Mouse (Mus musculus) layer of hippocampus, adult 8-10 months (tissue): ENCODE measurements at regions not wholly inside any gene's neighbourhood (a gene's known extent, or its start where the extent isn't known, plus 50 kb on each side); places are given as distances from the start of the nearest gene placed in this dataset.

ENCODE experiments used
- DNase-seq, 2 experiments: peaks; one replicate each; pipeline ENCODE4 v3.0.0; 2022; ENCODE audit warnings: low spot score in 2 of 2

GRCm38 (mm10) chr11:63730880-63731279 lies 191.2 kb downstream of the Hs3st3b1 start:
- DNase-seq = no peak

- no peak for DNase-seq
These were observed 168.8 kb downstream of the Hs3st3b1 start for GRCm38 (mm10) chr11:63753260-63753659.

GRCm38 (mm10) chr11:63754826-63755225 lies 167.3 kb downstream of the Hs3st3b1 start:
- DNase-seq = no peak

GRCm38 (mm10) chr11:63758313-63758712 lies 163.8 kb downstream of the Hs3st3b1 start:
- no peak for DNase-seq

GRCm38 (mm10) chr11:63761561-63761960 lies 160.5 kb downstream of the Hs3st3b1 start:
- DNase-seq = peak in 1 of 2 experiments; percentile 5

GRCm38 (mm10) chr11:63767631-63768250 lies 154.3 kb downstream of the Hs3st3b1 start:
- no peak for DNase-seq

GRCm38 (mm10) chr11:63769738-63770137 lies 152.4 kb downstream of the Hs3st3b1 start:
- no peak for DNase-seq

GRCm38 (mm10) chr11:63775382-63775781 lies 146.7 kb downstream of the Hs3st3b1 start:
- no peak for DNase-seq

- DNase-seq = no peak
These were observed 142.7 kb downstream of the Hs3st3b1 start for GRCm38 (mm10) chr11:63779371-63779770.

GRCm38 (mm10) chr11:63781967-63782915 lies 139.8 kb downstream of the Hs3st3b1 start:
- no peak for DNase-seq

GRCm38 (mm10) chr11:63785281-63785886 lies 136.7 kb downstream of the Hs3st3b1 start:
- DNase-seq = no peak

- DNase-seq = no peak
These were observed 136.1 kb downstream of the Hs3st3b1 start for GRCm38 (mm10) chr11:63785965-63786364.

- no peak for DNase-seq
These were observed 132.5 kb downstream of the Hs3st3b1 start for GRCm38 (mm10) chr11:63789473-63790120.

- DNase-seq = no peak
These were observed 130.9 kb downstream of the Hs3st3b1 start for GRCm38 (mm10) chr11:63791004-63791862.

GRCm38 (mm10) chr11:63793732-63794503 lies 128.2 kb downstream of the Hs3st3b1 start:
- no peak for DNase-seq

GRCm38 (mm10) chr11:63812146-63812545 lies 109.9 kb downstream of the Hs3st3b1 start:
- DNase-seq = no peak

- no peak for DNase-seq
These were observed 99.2 kb downstream of the Hs3st3b1 start for GRCm38 (mm10) chr11:63822847-63823246.

GRCm38 (mm10) chr11:63827271-63827762 lies 94.8 kb downstream of the Hs3st3b1 start:
- no peak for DNase-seq

GRCm38 (mm10) chr11:63833480-63833879 lies 88.6 kb downstream of the Hs3st3b1 start:
- DNase-seq = no peak

GRCm38 (mm10) chr11:63834140-63834539 lies 88.0 kb downstream of the Hs3st3b1 start:
- DNase-seq = no peak
